Mouse (Mus musculus) cerebellum, adult 2 months (tissue): Measurements from ENCODE around the gene Cs.

Experiments used
- CTCF ChIP-seq: fragments of 200-500 bp; IDR thresholded peaks from 2 replicates; pipeline ENCODE4 v1.5.1; 2011; ENCODE audit warnings: low read depth, mild to moderate bottlenecking, control low read depth, low read length, moderate library complexity, borderline replicate concordance; ENCODE audit not compliant: insufficient read depth
- POLR2A ChIP-seq: fragments of 200-500 bp; IDR thresholded peaks from 2 replicates; pipeline ENCODE4 v1.6.1; 2011; ENCODE audit warnings: low read length, control low read depth, borderline replicate concordance; ENCODE audit not compliant: insufficient read depth

- no peak for TF ChIP-seq POLR2A
- TF ChIP-seq CTCF: peak; percentile 22; the same call in 1 of the 2 replicates
These were observed 36.9 kb downstream of the Cs start for GRCm38 (mm10) chr10:128374393-128374792.
